Mouse (Mus musculus) CH12.LX (cell line): ENCODE results near the gene Rps6kb2. TPM values are rescaled to one million over a fixed set of nuclear protein-coding genes. Genes with fewer than 3 reads are reported as not detected.

Experiments used
- DNase-seq: peaks from one replicate; pipeline ENCODE4 v3.0.0-alpha.2; 2013; ENCODE audit errors: extremely low read depth
- H3K27ac ChIP-seq: 2 replicates; pipeline ENCODE4 v1.5.1; 2012; ENCODE audit warnings: low read depth, mild to moderate bottlenecking, control low read depth, moderate library complexity; ENCODE audit not compliant: insufficient read depth
- H3K27me3 ChIP-seq: replicated peaks from 2 replicates; pipeline ENCODE3; 2012; ENCODE audit warnings: inconsistent platforms
- H3K36me3 ChIP-seq, 2 experiments: replicated peaks in 1 of 2; 2 replicates each; pipeline versions ENCODE3 to v1.6.1; 2012; ENCODE audit warnings: inconsistent platforms in 1 of 2, low read length in 1 of 2, mild to moderate bottlenecking in 1 of 2, mixed read lengths in 1 of 2, moderate library complexity in 1 of 2; ENCODE audit not compliant: control insufficient read depth in 1 of 2, insufficient read depth in 1 of 2
- H3K4me1 ChIP-seq, 2 experiments: 2 replicates each; pipeline ENCODE4 v1.6.1; 2012; ENCODE audit warnings: inconsistent platforms in 1 of 2, moderate library complexity in 1 of 2; ENCODE audit not compliant: insufficient read depth in 2 of 2, control insufficient read depth in 1 of 2
- H3K4me2 ChIP-seq: 2 replicates; pipeline ENCODE4 v1.6.1; 2012; ENCODE audit warnings: low read depth, mild to moderate bottlenecking, control low read depth; ENCODE audit not compliant: poor library complexity, insufficient read depth, severe bottlenecking
- H3K4me3 ChIP-seq, 3 experiments: fragments of 150-350 bp in 1 of 3; sonication (generic) in 1 of 3; replicated peaks in 1 of 3; 2 replicates each; pipeline versions ENCODE3 to v1.5.1; 2011 to 2012; ENCODE audit warnings: low read depth in 2 of 3, low read length in 2 of 3, mild to moderate bottlenecking in 2 of 3, moderate library complexity in 2 of 3, control low read depth in 1 of 3, improper control_type of control experiment in 1 of 3, inconsistent platforms in 1 of 3, mixed read lengths in 1 of 3; ENCODE audit not compliant: poor library complexity in 1 of 3
- H3K79me2 ChIP-seq: replicated peaks from 2 replicates; pipeline ENCODE4 v1.6.1; 2012; ENCODE audit warnings: mild to moderate bottlenecking, moderate library complexity; ENCODE audit not compliant: control insufficient read depth, poor library complexity, insufficient read depth, severe bottlenecking; ENCODE audit errors: extremely low read depth
- H3K9ac ChIP-seq: 2 replicates; pipeline ENCODE4 v1.6.1; 2012; ENCODE audit warnings: low read depth, mild to moderate bottlenecking, control low read depth, moderate library complexity; ENCODE audit not compliant: insufficient read depth
- H3K9me3 ChIP-seq: replicated peaks from 2 replicates; pipeline ENCODE3; 2012; ENCODE audit warnings: low read length, inconsistent platforms, mixed read lengths
- BHLHE40 ChIP-seq: IDR thresholded peaks from 2 replicates; pipeline ENCODE4 v1.6.1; 2011; ENCODE audit warnings: mild to moderate bottlenecking, low read depth, low read length, improper control_type of control experiment
- CHD1 ChIP-seq: IDR thresholded peaks from 2 replicates; pipeline ENCODE4 v1.6.1; 2012; ENCODE audit warnings: low read depth, low read length, improper control_type of control experiment, inconsistent platforms
- CHD2 ChIP-seq: IDR thresholded peaks from 2 replicates; pipeline ENCODE4 v1.6.1; 2011; ENCODE audit warnings: low read length, improper control_type of control experiment
- CTCF ChIP-seq, 2 experiments: IDR thresholded peaks in 1 of 2; conservative IDR thresholded peaks in 1 of 2; 2 replicates each; pipeline ENCODE4 v1.5.1; 2011 to 2012; ENCODE audit warnings: low read depth in 2 of 2, low read length in 2 of 2, improper control_type of control experiment in 1 of 2, inconsistent platforms in 1 of 2, mild to moderate bottlenecking in 1 of 2, moderate library complexity in 1 of 2
- E2F4 ChIP-seq: IDR thresholded peaks from 2 replicates; pipeline ENCODE4 v1.6.1; 2011; ENCODE audit warnings: low read depth, low read length, improper control_type of control experiment; ENCODE audit not compliant: insufficient replicate concordance
- EP300 ChIP-seq: IDR thresholded peaks from 2 replicates; pipeline ENCODE4 v1.6.1; 2011; ENCODE audit warnings: low read length, improper control_type of control experiment
- ETS1 ChIP-seq: conservative IDR thresholded peaks from 2 replicates; pipeline ENCODE4 v1.6.1; 2012; ENCODE audit warnings: low read depth, mild to moderate bottlenecking, inconsistent platforms, low read length, improper control_type of control experiment, moderate library complexity
- GABPA ChIP-seq: IDR thresholded peaks from 2 replicates; pipeline ENCODE4 v1.6.1; 2012; ENCODE audit warnings: low read depth, low read length, improper control_type of control experiment, inconsistent platforms; ENCODE audit not compliant: insufficient replicate concordance
- HCFC1 ChIP-seq: IDR thresholded peaks from 2 replicates; pipeline ENCODE4 v1.6.1; 2012; ENCODE audit warnings: low read depth, mild to moderate bottlenecking, inconsistent platforms, low read length, improper control_type of control experiment
- JUND ChIP-seq: conservative IDR thresholded peaks from 2 replicates; pipeline ENCODE4 v1.6.1; 2011; ENCODE audit warnings: low read depth, low read length, improper control_type of control experiment
- KAT2A ChIP-seq: IDR thresholded peaks from 2 replicates; pipeline ENCODE4 v1.6.1; 2012; ENCODE audit warnings: low read length, improper control_type of control experiment, inconsistent platforms; ENCODE audit not compliant: insufficient replicate concordance
- MAX ChIP-seq: IDR thresholded peaks from 2 replicates; pipeline ENCODE4 v1.6.1; 2011; ENCODE audit warnings: low read length, improper control_type of control experiment
- MEF2A ChIP-seq: IDR thresholded peaks from 2 replicates; pipeline ENCODE4 v1.6.1; 2014; ENCODE audit warnings: low read depth, mild to moderate bottlenecking, inconsistent platforms, low read length, improper control_type of control experiment, borderline replicate concordance
- MXI1 ChIP-seq: IDR thresholded peaks from 2 replicates; pipeline ENCODE4 v1.6.1; 2011; ENCODE audit warnings: mild to moderate bottlenecking, low read depth, low read length, improper control_type of control experiment
- NRF1 ChIP-seq: IDR thresholded peaks from 2 replicates; pipeline ENCODE4 v1.6.1; 2014; ENCODE audit warnings: low read depth, mild to moderate bottlenecking, inconsistent platforms, low read length, improper control_type of control experiment, moderate library complexity
- PAX5 ChIP-seq: IDR thresholded peaks from 2 replicates; pipeline ENCODE4 v1.6.1; 2012; ENCODE audit warnings: low read length, inconsistent platforms, mixed read lengths
- RAD21 ChIP-seq: IDR thresholded peaks from 2 replicates; pipeline ENCODE4 v1.6.1; 2011; ENCODE audit warnings: low read depth, mild to moderate bottlenecking, low read length, improper control_type of control experiment, moderate library complexity
- SMC3 ChIP-seq: IDR thresholded peaks from 2 replicates; pipeline ENCODE4 v1.6.1; 2011; ENCODE audit warnings: low read depth, low read length, improper control_type of control experiment
- TCF12 ChIP-seq: IDR thresholded peaks from 2 replicates; pipeline ENCODE4 v1.6.1; 2014; ENCODE audit warnings: low read depth, mild to moderate bottlenecking, inconsistent platforms, low read length, improper control_type of control experiment
- ZKSCAN1 ChIP-seq: IDR thresholded peaks from 2 replicates; pipeline ENCODE4 v1.6.1; 2012; ENCODE audit warnings: low read depth, inconsistent platforms, low read length, improper control_type of control experiment, borderline replicate concordance
- ZMIZ1 ChIP-seq: IDR thresholded peaks from 2 replicates; pipeline ENCODE4 v1.6.1; 2012; ENCODE audit warnings: low read depth, mild to moderate bottlenecking, inconsistent platforms, low read length, improper control_type of control experiment
- ZNF384 ChIP-seq: IDR thresholded peaks from 2 replicates; pipeline ENCODE4 v1.6.1; 2012; ENCODE audit warnings: low read depth, low read length, improper control_type of control experiment, inconsistent platforms
- dilution Hi-C: fragments of 300-500 bp; cut with MboI; formaldehyde crosslinking; loops from 2 replicates; pipeline ENCODE4 v1.14.3; 2020; ENCODE audit warnings: low sequenced_read_pairs; ENCODE audit not compliant: extremely low pct_unique_long_range_greater_than_20kb, extremely low pct_ligation_motif_present
- in situ Hi-C: fragments of 300-500 bp; cut with MboI; formaldehyde crosslinking; loops from 3 replicates; pipeline ENCODE4 v1.14.3; 2019; ENCODE audit warnings: low sequenced_read_pairs, low pct_ligation_motif_present, low pct_unique_long_range_greater_than_20kb, mixed read lengths
- polyA plus RNA-seq: library from polyadenylated mRNA; unstranded; fragments of >175 nt; gene quantifications from 2 replicates; pipeline ENCODE4 v1.2.1, GENCODE M21; 2012; ENCODE audit warnings: low read depth; ENCODE audit not compliant: insufficient read length
- total RNA-seq, 2 experiments: library from RNA; depleted of rRNA; stranded (reverse); fragments of 300-350 nt in 1 of 2; fragments of >200 nt in 1 of 2; gene quantifications; 2 replicates each; pipeline ENCODE4 v1.2.3; 2012 to 2014

Gene Rps6kb2
- total and polyA plus RNA-seq, 3 experiments = 9.7 to 26.6 (median 20.7) TPM

DNA sequence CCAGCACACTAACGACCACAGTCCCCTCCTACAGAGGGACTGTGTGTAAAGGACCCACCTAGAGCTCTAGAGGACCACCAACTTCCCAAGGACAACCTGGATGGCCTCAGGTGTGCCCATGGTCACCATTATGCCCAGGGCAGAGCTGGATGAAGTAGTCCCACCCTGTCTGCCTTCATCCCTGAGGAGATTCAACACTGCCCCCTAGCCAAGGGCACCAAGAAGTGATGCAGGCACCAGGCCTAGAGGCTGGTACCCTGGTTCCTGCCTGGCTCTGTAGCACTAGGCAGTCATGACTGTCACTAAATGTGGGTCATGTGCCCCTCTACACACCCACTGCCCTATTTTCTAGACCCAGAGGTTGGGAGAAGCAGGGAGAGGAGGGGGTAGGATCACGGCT is 31.4 kb downstream of the Rps6kb2 start:
- Histone ChIP-seq H3K79me2 (peaks cover 19% of the 10 kb centered on the region), H3K9me3 (no peaks in the 10 kb centered on the region), H3K4me1 (peaks cover 23 to 82% of the 10 kb centered on the region in 2 experiments), H3K36me3 (peaks cover 36 to 59% of the 10 kb centered on the region in 2 experiments), H3K4me3 (no peak overlapping the region), H3K27ac (0 out of 2 replicates have a peak overlapping the region, but pooled peaks have one; percentile 16), H3K4me2 (no peak overlapping the region), H3K9ac (no peak overlapping the region), H3K27me3 (no peaks in the 10 kb centered on the region)
- no peak for DNase-seq
- in situ Hi-C loops = no loop called here
- peak in 1 of 2 experiments; percentile 61; a peak in 2 of 4 replicates for TF ChIP-seq CTCF (conservative IDR thresholded peaks at IDR 0.05 in 1 of 2, IDR thresholded peaks at IDR 0.05 in 1 of 2; ENCODE audit: low read depth in 2 of 2, low read length in 2 of 2)
- TF ChIP-seq PAX5 = no peak
- TF ChIP-seq MAX = no peak
- TF ChIP-seq TCF12 = no peak
- TF ChIP-seq RAD21 = peak; percentile 44
- no peak for TF ChIP-seq ZNF384
- no peak for TF ChIP-seq E2F4
- TF ChIP-seq NRF1 = no peak
- TF ChIP-seq MEF2A = no peak
- peak; percentile 44 for TF ChIP-seq SMC3
- no peak for TF ChIP-seq MXI1
- TF ChIP-seq BHLHE40 = no peak
- TF ChIP-seq CHD2 = no peak
- dilution Hi-C loops = no loop called here

DNA sequence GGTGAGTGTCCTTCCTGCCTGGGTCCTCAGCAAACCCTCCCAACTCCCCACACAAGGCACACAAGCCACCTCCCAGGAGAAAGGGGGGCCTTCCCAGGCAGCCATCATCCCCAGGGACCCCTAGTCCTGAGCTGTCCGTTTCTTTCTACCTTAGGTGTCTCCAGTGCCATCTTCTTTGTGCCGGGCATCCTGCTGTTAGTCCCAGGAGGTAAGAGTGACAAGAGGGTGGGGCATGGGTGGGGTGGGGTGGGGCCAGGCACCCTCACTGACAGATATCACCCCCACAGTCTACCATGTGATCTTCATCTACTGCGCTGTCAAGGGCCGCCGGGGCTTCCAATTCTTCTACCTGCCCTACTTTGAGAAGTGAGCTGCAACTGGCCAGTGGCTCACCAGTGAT is 32.1 kb downstream of the Rps6kb2 start:
- Histone ChIP-seq H3K27ac (no peak overlapping the region), H3K4me1 (peaks cover 19 to 78% of the 10 kb centered on the region in 2 experiments), H3K27me3 (no peaks in the 10 kb centered on the region), H3K9me3 (no peaks in the 10 kb centered on the region), H3K4me2 (no peak overlapping the region), H3K9ac (no peak overlapping the region), H3K79me2 (peaks cover 26% of the 10 kb centered on the region), H3K4me3 (no peak overlapping the region), H3K36me3 (peaks cover 36 to 56% of the 10 kb centered on the region in 2 experiments)
- DNase-seq = no peak
- dilution Hi-C loops = no loop called here
- in situ Hi-C loops = no loop called here
- TF ChIP-seq ZMIZ1 (no peak), CHD1 (no peak), ZNF384 (no peak), EP300 (no peak), KAT2A (no peak), MAX (no peak), HCFC1 (no peak), JUND (no peak), ZKSCAN1 (no peak), GABPA (no peak), ETS1 (no peak), CHD2 (no peak)
